Mouse (Mus musculus): ENCODE measurements around the gene Dnaic1.

DNA sequence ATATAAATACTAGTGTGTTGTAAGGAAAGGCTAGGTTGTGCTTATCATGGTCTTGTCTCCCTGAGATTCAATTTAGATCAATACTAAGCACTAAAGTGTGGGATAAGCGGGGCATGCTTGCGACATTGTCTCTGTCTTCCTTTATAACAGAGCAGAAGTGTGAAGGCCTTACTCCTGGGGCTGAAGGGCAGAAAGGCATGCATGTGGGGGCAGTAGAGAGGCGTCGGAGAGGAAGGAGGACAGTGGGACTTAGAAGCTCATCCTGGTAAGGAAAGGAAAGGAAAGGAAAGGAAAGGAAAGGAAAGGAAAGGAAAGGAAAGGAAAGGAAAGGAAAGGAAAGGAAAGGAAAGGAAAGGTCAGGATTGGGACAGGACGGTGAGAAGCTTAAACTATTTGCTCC, 1.9 kb downstream of the Dnaic1 start:
- TF ChIP-seq CTCF (IDR thresholded peaks at IDR 0.05; ENCODE audit: insufficient read depth, low read depth, low read length) = no peak
- TF ChIP-seq POLR2A (IDR thresholded peaks at IDR 0.05; ENCODE audit: insufficient read depth, low read depth, low read length) = no peak
